Mouse (Mus musculus) lung, adult 2 months (tissue): ENCODE measurements around the gene Peak1.

Source experiments
- CTCF ChIP-seq: fragments of 200-500 bp; IDR thresholded peaks from 2 replicates; pipeline ENCODE4 v1.5.1; 2011; ENCODE audit warnings: mild to moderate bottlenecking, low read length, control low read depth; ENCODE audit not compliant: insufficient read depth
- POLR2A ChIP-seq: fragments of 200-500 bp; IDR thresholded peaks from 2 replicates; pipeline ENCODE4 v1.6.1; 2011; ENCODE audit warnings: low read depth, mild to moderate bottlenecking, control low read depth, low read length, borderline replicate concordance; ENCODE audit errors: extremely low read depth

DNA sequence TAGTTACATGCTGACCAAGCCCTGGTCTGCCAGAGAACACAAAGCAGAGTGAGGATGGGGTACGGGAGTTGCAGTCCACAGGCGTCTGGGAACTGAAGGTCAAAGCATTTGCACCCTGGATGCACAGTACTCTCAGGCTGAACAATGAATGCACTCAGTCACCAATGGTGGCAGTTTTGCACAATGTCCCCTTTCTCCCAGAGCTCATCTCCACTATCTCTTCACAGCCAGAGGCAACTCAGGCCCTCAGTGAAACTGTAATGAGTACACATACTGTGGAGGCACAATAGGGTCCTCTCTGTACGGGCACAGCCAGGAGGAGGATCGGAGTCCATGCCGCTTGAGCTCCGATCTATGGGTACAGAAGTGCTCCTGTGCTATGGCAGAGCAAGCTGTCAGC is 71.5 kb downstream of the Peak1 start:
- TF ChIP-seq POLR2A (no peak), CTCF (no peak)
